Mouse (Mus musculus) adrenal gland, postnatal 4 days (tissue): Measurements from ENCODE around the gene Tns3. TPM values are rescaled to one million over a fixed set of nuclear protein-coding genes. Genes with fewer than 3 reads are reported as not detected.
A peak's percentile ranks its signal among the peaks of the same experiment; 100 is the strongest.

Source experiments
- DNase-seq, 2 experiments: peaks; one replicate each; pipeline ENCODE4 v3.0.0; 2021 to 2022; ENCODE audit warnings: low spot score in 2 of 2, mixed read lengths in 2 of 2
- long read RNA-seq, 2 experiments: library from polyadenylated mRNA; stranded (forward); transcript quantifications; one replicate each; pipeline ENCODE4 v2.0.0; 2021
- total RNA-seq, 2 experiments: library from RNA; stranded (reverse); gene quantifications; 2 replicates each; pipeline ENCODE4 v1.2.3; 2021

The Tns3 gene
- 10 to 100 TPM; 67.7 to 81.2 TPM for total RNA-seq
- long read RNA-seq, experiment 1, partial matches to known transcripts = 4 of 4 reads
- long read RNA-seq, experiment 1, other reads (novel, unspliced or antisense) = 0 of 4 reads
- long read RNA-seq, experiment 2, partial matches to known transcripts = 2 of 8 reads
- long read RNA-seq, experiment 2, other reads (novel, unspliced or antisense) = 6 of 8 reads

- peak in 1 of 2 experiments; percentile 37 for DNase-seq
Observed at GRCm38 (mm10) chr11:8664393-8664743, at the start of gene Tns3. Tns3 (minus strand) TSS chr11:8664535.

GRCm38 (mm10) chr11:8706246-8707041, 42.1 kb upstream of the Tns3 start:
- DNase-seq = no peak

- no peak for DNase-seq
Observed at GRCm38 (mm10) chr11:8705156-8705555, 40.8 kb upstream of the Tns3 start.

GRCm38 (mm10) chr11:8703876-8704275, 39.5 kb upstream of the Tns3 start:
- DNase-seq = no peak

- DNase-seq = no peak
Observed at GRCm38 (mm10) chr11:8702532-8702886, 38.2 kb upstream of the Tns3 start.

GRCm38 (mm10) chr11:8701845-8702531, 37.7 kb upstream of the Tns3 start:
- no peak for DNase-seq

GRCm38 (mm10) chr11:8701400-8701799, 37.1 kb upstream of the Tns3 start:
- no peak for DNase-seq

- no peak for DNase-seq
Observed at GRCm38 (mm10) chr11:8700641-8701221, 36.4 kb upstream of the Tns3 start.

GRCm38 (mm10) chr11:8699777-8700176, 35.4 kb upstream of the Tns3 start:
- no peak for DNase-seq

- no peak for DNase-seq
Observed at GRCm38 (mm10) chr11:8697670-8698069, 33.3 kb upstream of the Tns3 start.

- DNase-seq = no peak
Observed at GRCm38 (mm10) chr11:8694096-8694495, 29.8 kb upstream of the Tns3 start.

- no peak for DNase-seq
Observed at GRCm38 (mm10) chr11:8692536-8693471, 28.5 kb upstream of the Tns3 start.

- DNase-seq = no peak
Observed at GRCm38 (mm10) chr11:8692162-8692535, 27.8 kb upstream of the Tns3 start.

- no peak for DNase-seq
Observed at GRCm38 (mm10) chr11:8691605-8692004, 27.3 kb upstream of the Tns3 start.

GRCm38 (mm10) chr11:8690633-8691032, 26.3 kb upstream of the Tns3 start:
- no peak for DNase-seq

GRCm38 (mm10) chr11:8689515-8689914, 25.2 kb upstream of the Tns3 start:
- DNase-seq = no peak

- no peak for DNase-seq
Observed at GRCm38 (mm10) chr11:8688907-8689306, 24.6 kb upstream of the Tns3 start.

GRCm38 (mm10) chr11:8686501-8686900, 22.2 kb upstream of the Tns3 start:
- no peak for DNase-seq

GRCm38 (mm10) chr11:8686061-8686460, 21.7 kb upstream of the Tns3 start:
- no peak for DNase-seq

- DNase-seq = no peak
Observed at GRCm38 (mm10) chr11:8685195-8685594, 20.9 kb upstream of the Tns3 start.

- no peak for DNase-seq
Observed at GRCm38 (mm10) chr11:8684262-8684661, 19.9 kb upstream of the Tns3 start.
